Mouse (Mus musculus) CH12F3 (cell line): ENCODE data around the gene Otop2.

Experiments
- in situ Hi-C: fragments of 300-500 bp; cut with MboI; formaldehyde crosslinking; loops from 2 replicates; pipeline ENCODE4 v1.14.3; 2020; ENCODE audit warnings: low sequenced_read_pairs

Otop2 gene

GRCm38 (mm10) chr11:115341866-115342265, 34.9 kb downstream of the Otop2 start:
- in situ Hi-C loops: no loop called here

- in situ Hi-C loops: no loop called here
Measured at GRCm38 (mm10) chr11:115344967-115345366, 38.0 kb downstream of the Otop2 start.

DNA sequence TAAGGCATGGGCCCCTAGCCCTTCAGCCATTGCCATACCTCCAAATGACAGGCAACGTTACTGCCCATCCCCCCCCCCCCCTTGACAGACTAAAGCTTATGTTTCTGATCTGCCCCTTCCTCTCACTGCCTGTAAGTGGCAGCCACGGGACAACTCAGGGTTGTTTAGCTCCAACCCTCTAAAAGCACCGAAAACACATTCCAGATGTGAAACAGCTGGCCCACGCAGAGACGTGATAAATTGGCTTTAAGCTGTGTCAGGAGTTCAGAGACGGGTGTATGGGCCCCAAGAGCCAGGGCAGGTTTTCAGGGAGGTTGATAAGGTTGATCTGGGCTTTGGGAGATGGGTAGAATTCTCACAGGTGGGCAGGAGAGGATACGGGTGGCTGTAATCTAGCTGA, 38.6 kb downstream of the Otop2 start:
- in situ Hi-C loops: no loop called here

DNA sequence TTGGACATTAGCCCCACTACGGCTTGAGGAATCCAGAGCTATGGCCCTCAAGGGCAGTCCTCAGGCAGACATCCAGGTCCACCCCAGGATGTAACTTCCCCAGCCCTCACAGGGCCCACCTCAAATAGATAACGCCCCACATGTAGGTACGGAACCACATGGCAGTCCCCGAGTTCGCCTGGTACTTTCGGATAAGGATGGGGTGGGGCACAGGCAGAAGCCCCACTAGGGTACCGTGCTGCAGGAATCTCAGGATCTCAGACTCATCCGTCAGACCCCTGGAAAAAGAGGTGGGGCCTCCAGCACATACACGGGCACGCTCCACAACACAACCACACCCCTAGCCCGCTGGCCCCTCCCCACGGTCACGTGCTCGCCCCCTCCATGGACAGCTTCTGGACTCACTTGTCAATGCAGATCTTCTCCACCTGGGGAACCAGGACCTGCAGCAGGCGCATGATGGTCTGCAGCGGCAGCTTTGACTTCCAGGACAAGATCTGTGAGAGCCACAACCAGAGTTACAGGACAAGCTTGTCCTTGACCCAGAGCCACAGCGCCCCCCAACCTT, 41.8 kb downstream of the Otop2 start:
- in situ Hi-C loops: no loop called here

DNA sequence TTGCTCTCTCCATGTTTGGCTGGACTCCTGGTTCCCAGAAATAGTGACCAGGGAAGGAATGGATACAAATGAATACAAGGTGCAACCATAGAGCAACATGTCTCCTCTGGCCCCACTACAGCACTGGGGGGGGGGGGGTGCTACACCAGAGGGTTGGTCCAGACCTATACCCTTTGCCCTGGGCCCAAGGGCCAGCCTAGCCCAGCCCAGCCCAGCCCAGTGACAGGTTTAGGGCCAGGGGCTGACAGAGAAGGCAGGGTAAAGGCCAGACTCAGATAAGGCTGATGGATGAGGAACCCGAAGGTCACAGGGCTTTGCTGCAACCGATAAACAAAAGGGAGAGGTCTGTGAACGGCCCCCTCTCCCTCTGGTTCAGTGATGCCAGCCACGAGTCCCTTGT, 43.0 kb downstream of the Otop2 start:
- in situ Hi-C loops: no loop called here

DNA sequence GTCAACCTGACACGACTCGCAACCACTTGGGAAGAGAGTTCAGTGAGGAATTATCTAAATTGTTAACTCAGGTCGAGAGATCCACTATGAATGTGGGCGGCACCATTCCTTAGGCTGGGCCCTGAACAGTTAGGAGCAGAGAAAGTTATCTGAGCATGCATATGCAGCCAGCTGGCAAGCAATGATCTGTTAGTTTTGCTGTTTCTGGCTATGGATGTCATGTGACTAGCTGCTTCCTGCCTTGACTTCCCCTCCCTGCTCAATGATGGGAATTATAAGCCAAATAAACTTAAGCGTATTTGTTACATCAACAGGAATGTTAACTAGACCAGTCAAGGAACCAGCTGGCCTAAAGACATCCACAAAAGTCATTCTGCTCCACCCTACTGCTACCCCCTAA, 46.4 kb downstream of the Otop2 start:
- in situ Hi-C loops: no loop called here

DNA sequence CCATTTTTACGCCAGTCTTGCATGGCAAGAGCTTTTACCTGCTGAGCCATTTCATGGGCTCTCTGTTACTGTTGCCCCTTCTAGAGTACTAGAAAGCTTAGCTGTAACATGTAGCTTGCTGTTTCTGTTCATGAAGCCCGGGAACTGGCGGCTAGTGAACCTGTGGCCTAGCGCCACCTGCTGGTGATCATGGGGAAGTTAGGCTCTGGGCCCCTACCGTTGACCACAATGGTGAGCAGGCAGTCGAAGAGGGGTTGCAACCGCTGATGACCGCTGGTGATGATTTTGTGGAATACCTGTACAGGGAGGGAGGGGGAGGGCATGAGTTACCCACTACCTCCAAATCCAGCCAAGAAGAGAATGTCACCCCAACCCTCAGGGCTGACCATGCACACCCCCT, 47.2 kb downstream of the Otop2 start:
- in situ Hi-C loops: no loop called here

DNA sequence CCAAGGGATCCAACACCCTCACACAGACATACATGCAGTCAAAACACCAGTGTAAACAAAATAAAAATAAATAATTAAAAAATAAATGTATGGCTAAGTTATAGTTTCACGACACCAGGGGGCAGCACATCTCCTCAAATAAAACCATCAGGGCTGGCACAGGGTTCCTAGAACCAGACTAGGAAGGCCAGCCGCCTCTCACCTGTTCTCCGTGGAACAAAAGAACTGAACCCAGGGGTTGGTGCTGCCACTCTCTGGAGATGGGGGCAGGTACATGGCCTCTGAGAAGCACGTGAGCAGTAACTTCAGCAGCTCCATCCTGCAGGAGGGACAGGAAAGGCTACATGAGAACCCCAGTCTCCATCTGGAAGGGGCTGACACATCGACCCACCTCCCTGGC, 51.5 kb downstream of the Otop2 start:
- in situ Hi-C loops: no loop called here

DNA sequence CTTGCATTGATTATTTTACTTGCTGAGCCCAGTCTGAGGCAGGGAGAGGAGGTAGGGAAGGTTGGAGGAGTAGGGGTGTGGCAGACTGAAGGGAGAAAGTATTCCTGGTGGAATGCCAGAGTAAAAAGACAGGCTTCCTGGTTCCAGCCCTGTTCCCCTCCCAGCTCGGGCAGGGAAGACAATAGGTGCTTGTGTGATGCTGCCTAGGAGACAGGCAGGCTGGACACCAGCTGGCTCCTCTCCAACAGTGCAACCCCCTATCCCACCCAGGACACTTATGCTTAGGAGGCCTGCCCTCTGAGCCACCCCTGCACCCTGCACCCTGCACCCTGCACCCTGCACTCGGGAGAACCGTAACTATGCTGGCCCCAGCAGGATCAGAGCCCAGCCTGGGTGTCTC, 52.3 kb downstream of the Otop2 start:
- in situ Hi-C loops: no loop called here

GRCm38 (mm10) chr11:115359726-115360125, 52.8 kb downstream of the Otop2 start:
- in situ Hi-C loops: no loop called here

GRCm38 (mm10) chr11:115364136-115364535, 57.2 kb downstream of the Otop2 start:
- in situ Hi-C loops: no loop called here

GRCm38 (mm10) chr11:115366039-115366705, 59.2 kb downstream of the Otop2 start:
- in situ Hi-C loops: no loop called here

GRCm38 (mm10) chr11:115366706-115367394, 59.9 kb downstream of the Otop2 start:
- in situ Hi-C loops: no loop called here

DNA sequence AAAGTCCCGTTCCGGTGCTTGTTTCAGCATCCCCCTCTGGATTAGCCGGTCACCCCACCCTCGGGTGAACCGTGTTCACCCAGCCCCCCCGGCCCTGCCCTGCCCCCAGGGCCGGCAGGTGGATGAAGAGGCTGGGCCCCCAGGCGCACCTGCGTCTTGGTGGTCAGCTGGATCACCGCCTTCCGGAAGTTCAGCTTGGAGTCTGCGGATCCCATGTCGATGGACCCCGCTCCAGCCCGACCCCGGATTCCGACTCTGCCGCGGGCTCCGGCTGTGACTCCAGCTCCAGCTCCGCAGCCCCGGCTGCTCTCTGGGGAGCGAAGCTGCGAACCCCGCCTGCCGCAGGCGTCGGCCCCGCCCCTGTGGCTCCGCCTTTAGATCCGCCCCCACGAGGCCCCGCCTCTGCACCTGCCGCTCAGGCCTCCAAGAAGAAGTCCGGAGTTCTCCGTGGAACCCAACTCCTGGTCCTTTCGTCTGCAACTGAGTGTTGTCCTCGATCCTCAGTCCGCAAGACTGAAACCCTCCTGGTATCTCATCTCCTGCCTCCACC, 60.5 kb downstream of the Otop2 start, which contains the start of gene Hid1:
Hid1 (minus strand) TSS at position 362 of the 550 bp plus-strand sequence.
- in situ Hi-C loops: no loop called here

DNA sequence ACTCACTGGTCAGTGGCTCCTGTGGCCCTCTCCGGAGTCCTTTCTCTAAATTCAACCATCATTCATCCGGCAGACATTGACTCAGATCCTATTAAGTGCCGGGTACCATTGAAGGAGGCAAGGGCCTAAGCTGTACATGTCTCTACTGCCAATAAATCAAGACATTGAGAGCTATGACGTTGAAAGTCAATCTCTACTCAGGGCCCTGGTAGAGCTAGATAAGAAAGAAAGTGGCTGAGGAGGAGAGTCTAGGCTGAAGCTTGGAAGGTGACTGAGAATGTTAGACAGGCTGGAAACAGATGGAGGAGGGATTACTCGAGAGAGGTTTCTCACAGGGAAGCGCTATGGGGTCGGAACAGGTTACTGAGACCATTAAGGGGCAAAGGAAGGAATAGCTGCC, 63.4 kb downstream of the Otop2 start:
- in situ Hi-C loops: no loop called here

- in situ Hi-C loops: no loop called here
Measured at GRCm38 (mm10) chr11:115371354-115371753, 64.4 kb downstream of the Otop2 start.

DNA sequence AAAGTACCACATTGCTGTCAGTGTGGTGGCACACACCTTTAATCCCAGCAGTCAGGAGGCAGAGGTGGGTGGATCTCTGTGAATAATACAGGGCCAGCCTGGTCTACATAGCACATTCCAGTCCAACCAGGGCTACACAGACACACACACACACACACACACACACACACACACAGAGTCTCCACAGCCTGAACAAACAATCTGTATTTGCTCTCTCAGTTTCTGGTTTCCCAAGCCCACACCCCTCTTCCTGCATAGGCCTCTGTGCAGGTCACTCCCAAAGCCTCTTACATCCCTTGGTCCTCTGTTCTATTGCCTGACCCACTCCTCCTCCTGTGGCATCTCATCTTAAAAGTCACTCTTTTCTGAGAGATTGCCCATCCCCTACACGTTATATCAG, 65.1 kb downstream of the Otop2 start:
- in situ Hi-C loops: no loop called here

DNA sequence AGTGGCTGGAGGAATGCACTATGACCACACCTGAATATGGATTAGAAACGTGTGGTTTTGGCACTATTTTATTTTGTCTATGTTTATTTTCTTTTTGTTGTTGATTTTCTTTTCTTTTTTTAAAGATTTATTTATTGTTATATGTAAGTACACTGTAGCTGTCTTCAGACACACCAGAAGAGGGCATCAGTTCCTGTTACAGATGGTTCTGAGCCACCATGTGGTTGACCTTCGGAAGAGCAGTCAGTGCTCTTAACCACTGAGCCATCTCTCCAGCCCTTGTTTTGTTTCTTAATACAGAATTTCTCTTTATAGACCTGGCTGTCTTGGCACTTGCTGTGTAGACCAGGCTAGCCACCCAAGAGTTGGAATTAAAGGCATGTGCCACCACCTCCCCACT, 65.8 kb downstream of the Otop2 start:
- in situ Hi-C loops: no loop called here

DNA sequence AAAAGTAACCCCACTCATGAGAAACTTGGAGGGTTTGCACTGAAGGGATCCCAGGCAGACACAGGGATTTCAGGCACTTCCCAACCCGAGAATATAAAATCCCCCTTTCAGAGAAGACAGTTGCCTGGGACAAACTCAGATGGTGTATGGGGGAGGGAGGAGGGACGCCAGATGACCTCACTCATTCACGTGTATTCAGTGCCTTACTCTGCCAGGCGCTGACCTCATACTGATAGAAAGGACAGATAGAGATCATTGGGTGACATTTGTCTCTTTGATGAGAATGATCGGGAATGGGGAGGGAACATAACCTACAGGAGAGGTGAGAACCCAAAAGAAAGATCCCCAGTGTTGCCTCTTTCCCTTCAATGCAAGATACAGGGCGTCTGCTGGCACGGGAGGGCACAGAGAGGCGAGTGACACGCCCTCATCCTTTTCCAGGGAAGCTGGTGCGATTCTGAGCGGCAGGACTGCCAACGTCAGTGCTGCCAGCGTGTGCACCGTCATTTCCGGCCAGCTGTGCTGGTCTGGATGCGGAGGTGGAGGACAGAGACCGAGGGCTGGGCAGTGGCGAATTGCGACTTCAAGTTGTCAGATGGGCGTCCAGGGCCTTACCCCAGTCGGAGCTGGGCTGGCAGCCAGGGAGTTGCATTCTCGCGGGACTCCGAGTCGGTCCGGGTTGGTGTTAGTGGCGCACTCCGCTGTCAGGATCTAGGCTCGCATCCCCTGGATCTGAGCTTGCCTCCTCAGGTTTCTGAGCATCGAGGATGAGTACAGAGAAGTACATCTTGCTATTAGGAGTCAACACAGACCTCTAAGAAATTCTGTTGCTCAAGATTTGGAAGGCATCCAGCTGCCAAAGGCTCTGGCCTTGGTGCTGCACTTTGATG, 67.1 kb downstream of the Otop2 start:
- in situ Hi-C loops: no loop called here

DNA sequence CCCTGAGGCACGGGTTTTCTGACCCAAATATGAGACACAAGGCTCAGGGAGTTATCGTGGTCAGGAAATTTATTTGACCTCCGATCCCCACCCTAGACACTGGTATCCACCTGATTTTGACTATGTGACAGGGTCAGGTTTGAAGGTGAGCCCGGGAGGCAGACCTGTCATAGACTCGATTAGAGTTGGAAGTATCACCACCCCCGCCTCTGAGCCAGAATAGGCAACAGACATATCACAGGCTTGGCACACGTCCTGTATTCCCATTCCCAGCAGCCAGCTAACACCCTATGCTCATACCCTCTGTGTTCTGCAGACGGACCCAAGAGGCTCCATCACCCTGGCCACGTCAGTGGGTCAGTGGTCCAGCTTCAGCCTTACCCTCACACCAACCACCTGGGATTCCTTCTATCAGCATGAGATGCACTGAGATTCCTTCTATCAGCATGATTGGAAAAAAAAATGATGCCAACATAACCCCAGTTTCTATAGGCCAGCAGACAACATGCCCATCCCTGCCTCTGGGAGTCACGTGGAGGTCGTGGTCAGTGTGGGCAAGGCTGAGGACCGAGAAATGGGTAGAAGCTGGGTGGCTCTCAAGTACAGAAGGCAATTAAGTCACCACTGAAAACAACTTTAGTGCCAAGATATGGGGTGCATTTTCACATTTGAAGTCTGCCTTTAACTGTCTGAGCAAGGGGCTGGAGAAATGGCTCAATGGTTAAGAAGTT, 67.9 kb downstream of the Otop2 start:
- in situ Hi-C loops: no loop called here
